Mouse (Mus musculus) kidney, postnatal 4 days (tissue): ENCODE results near the gene Rftn2.
"Not testable (repeated sequence)": the region's sequence is repeated elsewhere in the genome, so short reads cannot be mapped to it uniquely, and the experiment has no call there.

ENCODE experiments used
- DNase-seq, 2 experiments: peaks; one replicate each; pipeline ENCODE4 v3.0.0; 2021; ENCODE audit warnings: mixed read lengths in 2 of 2

Gene Rftn2

GRCm38 (mm10) chr1:55171361-55172325 lies 54.9 kb downstream of the Rftn2 start:
- DNase-seq: no peak

GRCm38 (mm10) chr1:55168591-55168990 lies 58.0 kb downstream of the Rftn2 start:
- DNase-seq: no peak

GRCm38 (mm10) chr1:55167560-55167959 lies 59.0 kb downstream of the Rftn2 start:
- DNase-seq: no peak

- DNase-seq: no peak
Measured at GRCm38 (mm10) chr1:55164005-55164404, 62.6 kb downstream of the Rftn2 start.

GRCm38 (mm10) chr1:55162781-55163180 lies 63.8 kb downstream of the Rftn2 start:
- DNase-seq: no peak

- peak; percentile 25 to 30 for DNase-seq
Measured at GRCm38 (mm10) chr1:55161895-55162294, 64.7 kb downstream of the Rftn2 start.

GRCm38 (mm10) chr1:55160831-55161638 lies 65.5 kb downstream of the Rftn2 start:
- DNase-seq: no peak

- DNase-seq: no peak
Measured at GRCm38 (mm10) chr1:55160218-55160617, 66.4 kb downstream of the Rftn2 start.

GRCm38 (mm10) chr1:55158821-55159220 lies 67.8 kb downstream of the Rftn2 start:
- no peak for DNase-seq

GRCm38 (mm10) chr1:55158211-55158610 lies 68.4 kb downstream of the Rftn2 start:
- no peak for DNase-seq

GRCm38 (mm10) chr1:55157329-55157728 lies 69.3 kb downstream of the Rftn2 start:
- no peak for DNase-seq

- DNase-seq: no peak
Measured at GRCm38 (mm10) chr1:55145556-55145955, 81.0 kb downstream of the Rftn2 start.

- DNase-seq: no peak
Measured at GRCm38 (mm10) chr1:55144338-55144737, 82.2 kb downstream of the Rftn2 start.

- DNase-seq: no peak
Measured at GRCm38 (mm10) chr1:55135846-55136245, 90.7 kb downstream of the Rftn2 start.

- no peak for DNase-seq
Measured at GRCm38 (mm10) chr1:55134301-55134700, 92.3 kb downstream of the Rftn2 start.

GRCm38 (mm10) chr1:55133173-55133572 lies 93.4 kb downstream of the Rftn2 start:
- no peak for DNase-seq

- DNase-seq: no peak
Measured at GRCm38 (mm10) chr1:55132308-55132707, 94.3 kb downstream of the Rftn2 start.

GRCm38 (mm10) chr1:55131424-55132014 lies 95.1 kb downstream of the Rftn2 start:
- DNase-seq: no peak

GRCm38 (mm10) chr1:55130943-55131401 lies 95.6 kb downstream of the Rftn2 start, which contains the start of gene Mob4:
Gene Mob4, plus strand, starts transcription at chr1:55131231.
- peak; percentile 96 to 97 for DNase-seq

GRCm38 (mm10) chr1:55130190-55130916 lies 96.2 kb downstream of the Rftn2 start:
- no peak for DNase-seq

GRCm38 (mm10) chr1:55129716-55130115 lies 96.9 kb downstream of the Rftn2 start:
- DNase-seq: no peak

- DNase-seq: not testable (repeated sequence)
Measured at GRCm38 (mm10) chr1:55124136-55124535, 102.4 kb downstream of the Rftn2 start.
